Comparison of ENCODE assay signal across 8 mouse cellular contexts in the genomic region with DNA sequence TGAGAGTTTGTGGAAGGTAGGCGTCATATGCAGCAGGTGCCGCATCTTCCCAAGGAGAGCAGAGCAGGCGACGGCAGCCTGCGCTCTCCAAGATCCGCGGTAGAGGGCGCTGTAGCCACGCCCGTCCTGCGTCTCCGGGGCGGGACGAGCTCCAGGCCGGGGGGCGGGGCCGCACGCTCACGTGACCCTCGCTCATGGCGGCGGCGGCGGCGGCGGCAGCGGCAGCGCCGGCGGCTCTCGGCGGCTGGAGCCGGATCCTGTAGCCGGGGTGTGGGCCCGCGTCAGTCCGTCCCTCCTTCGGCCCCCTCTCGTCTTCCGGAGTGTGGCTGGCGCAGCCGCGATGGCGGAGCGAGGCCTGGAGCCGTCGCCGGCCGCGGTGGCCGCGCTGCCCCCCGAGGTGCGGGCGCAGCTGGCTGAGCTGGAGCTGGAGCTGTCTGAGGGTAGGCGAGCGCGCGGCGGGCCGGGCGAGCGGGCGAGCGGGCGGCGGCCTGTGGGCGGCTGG. TPM values are rescaled to one million over a fixed set of nuclear protein-coding genes. Genes with fewer than 3 reads are reported as not detected.
DNase-seq lines count a peak whose midpoint lies in the region; ATAC-seq and TF ChIP-seq lines count a peak whose summit lies in the region.

Gene Dip2b, plus strand, starts transcription at position 195 of the 502 bp plus-strand sequence.

- H3K9me3 ChIP-seq in forebrain, postnatal 0 days (ENCODE audit: low read length): no peaks in the 10 kb centered on the region
- no peaks in the 10 kb centered on the region for H3K9me3 ChIP-seq in lung, embryonic 14.5 days (ENCODE audit: low read depth, low read length)

- ATAC-seq in forebrain, postnatal 0 days: peak; percentile 92
- ATAC-seq in lung, embryonic 14.5 days (ENCODE audit: insufficient read depth): peak; percentile 89
- peak; percentile 77 for ATAC-seq in neutrophil, adult 5-6 weeks (ENCODE audit: extremely low read depth, insufficient number of reproducible peaks, low FRiP score, poor library complexity, severe bottlenecking)

- WGBS in cerebellum, adult 2 months: under 1% methylated on average over 63 of the region's 68 CpGs
- WGBS in forebrain, postnatal 0 days: 1% methylated on average over 43 of the region's 68 CpGs
- 0% methylated on average over 55 of the region's 68 CpGs for WGBS in lung, embryonic 14.5 days

- no peaks in the 10 kb centered on the region for H3K27me3 ChIP-seq in cerebellum, adult 2 months (ENCODE audit: control insufficient read depth, insufficient read depth, low read length)
- H3K27me3 ChIP-seq in forebrain, postnatal 0 days (ENCODE audit: insufficient read depth, low read length): no peaks in the 10 kb centered on the region
- H3K27me3 ChIP-seq in lung, embryonic 14.5 days (ENCODE audit: insufficient read depth, low read length): no peaks in the 10 kb centered on the region

- peak within 1 kb of the TSS; percentile 54 for H3K27ac ChIP-seq in cerebellum, adult 2 months (ENCODE audit: insufficient read depth, low read length)
- H3K27ac ChIP-seq in forebrain, postnatal 0 days (ENCODE audit: low read depth, low read length): peak within 1 kb of the TSS; percentile 99
- H3K27ac ChIP-seq in lung, embryonic 14.5 days (ENCODE audit: low read depth): peak within 1 kb of the TSS; percentile 96

- peak; percentile 93 for TF ChIP-seq CTCF in cerebellum, adult 2 months (IDR thresholded peaks at IDR 0.05; ENCODE audit: borderline replicate concordance, insufficient read depth, low read depth, low read length)
- TF ChIP-seq CTCF in forebrain, postnatal 0 days (IDR thresholded peaks at IDR 0.05; ENCODE audit: low read depth): peak; percentile 98
- peak; percentile 92 for TF ChIP-seq CTCF in lung, embryonic 14.5 days (IDR thresholded peaks at IDR 0.05; ENCODE audit: low read depth)

- H3K9ac ChIP-seq in forebrain, postnatal 0 days: peak within 1 kb of the TSS; percentile 100
- H3K9ac ChIP-seq in lung, embryonic 14.5 days: peak within 1 kb of the TSS; percentile 90

- TF ChIP-seq POLR2A in cerebellum, adult 2 months (IDR thresholded peaks at IDR 0.05; ENCODE audit: borderline replicate concordance, insufficient read depth, low read length): 0 out of 2 replicates have a peak, but pooled peaks have one; percentile 30

- H3K4me1 ChIP-seq in cerebellum, adult 2 months (ENCODE audit: control insufficient read depth, insufficient read depth, low read length): no peaks in the 10 kb centered on the region; the same call in 1 of the 2 replicates
- peaks cover 16% of the 10 kb centered on the region for H3K4me1 ChIP-seq in forebrain, postnatal 0 days (ENCODE audit: insufficient read depth)
- H3K4me1 ChIP-seq in lung, embryonic 14.5 days (ENCODE audit: insufficient read depth): peaks cover 15% of the 10 kb centered on the region

- DNase-seq in MEL-GATA-1-ER (ENCODE audit: extremely low read depth, low read depth): peak; percentile 65
- peak; percentile 93 to 98 for DNase-seq in cerebellum, adult 2 months
- peak; percentile 98 for DNase-seq in forebrain, postnatal 0 days
- peak; percentile 99 for DNase-seq in heart, postnatal 4 days
- peak; percentile 85 to 94 for DNase-seq in layer of hippocampus, adult 8-10 months (ENCODE audit: low spot score in 2 of 2)
- peak; percentile 98 for DNase-seq in lung, embryonic 14.5 days
- peak; percentile 85 to 87 for DNase-seq in thymus, adult 18-20 months

- no peaks in the 10 kb centered on the region for H3K36me3 ChIP-seq in forebrain, postnatal 0 days (ENCODE audit: insufficient read depth)
- 0 out of 2 replicates have a peak, but pooled peaks cover 4% of the 10 kb centered on the region for H3K36me3 ChIP-seq in lung, embryonic 14.5 days (ENCODE audit: insufficient read depth)

- H3K4me2 ChIP-seq in forebrain, postnatal 0 days (ENCODE audit: low read depth): peak within 1 kb of the TSS; percentile 59
- H3K4me2 ChIP-seq in lung, embryonic 14.5 days: peak within 1 kb of the TSS; percentile 76

- peak within 1 kb of the TSS; percentile 68 for H3K4me3 ChIP-seq in cerebellum, adult 2 months (replicated peaks; ENCODE audit: insufficient read depth, low read depth, low read length)
- H3K4me3 ChIP-seq in forebrain, postnatal 0 days (ENCODE audit: low read depth, low read length): peak within 1 kb of the TSS; percentile 94
- peak within 1 kb of the TSS; percentile 80 for H3K4me3 ChIP-seq in lung, embryonic 14.5 days (ENCODE audit: low read depth, low read length)

RNA-seq across cellular contexts. Expression of gene Dip2b, which starts in this region (rescaled TPM):
- polyA plus RNA-seq in cerebellum, adult 2 months (2012; rRNA removed): 40.4 and 42.6 TPM in 2 replicates
- 29.3 and 40.6 TPM in 2 replicates for total RNA-seq in forebrain, postnatal 0 days (2014; rRNA removed)
- polyA plus RNA-seq in forebrain, postnatal 0 days (2015; fragmentation: Nextera tagmentation; extraction: Ambion mirVana): 4.7 and 8.3 TPM in 2 replicates
- total RNA-seq in heart, postnatal 4 days (2021): 10 to 100 TPM; 38.7 to 39.2 TPM
- total RNA-seq in layer of hippocampus, adult 8-10 months (2022): 10 to 100 TPM; 46.0 to 55.2 (median 48.7) TPM
- 16.4 and 18.1 TPM in 2 replicates for polyA plus RNA-seq in lung, embryonic 14.5 days (2014; fragmentation: Nextera tagmentation; extraction: Ambion mirVana)
- total RNA-seq in neutrophil, adult 5-6 weeks (2017): 43.8 and 45.3 TPM in 2 replicates

Comparison
In these comparisons a context has a peak if more than half of its experiments do, and no peak if none do; other contexts are left out.
1. Peak in every context shown above with its lines: DNase-seq, ATAC-seq, H3K4me3 ChIP-seq and H3K27ac ChIP-seq.